Mouse (Mus musculus): ENCODE data around the gene Prox1. TPM values are rescaled to one million over a fixed set of nuclear protein-coding genes. Genes with fewer than 3 reads are reported as not detected.

Prox1 gene
- polyA plus RNA-seq, 1 experiment from 2014 or later: 8.5 TPM

DNA sequence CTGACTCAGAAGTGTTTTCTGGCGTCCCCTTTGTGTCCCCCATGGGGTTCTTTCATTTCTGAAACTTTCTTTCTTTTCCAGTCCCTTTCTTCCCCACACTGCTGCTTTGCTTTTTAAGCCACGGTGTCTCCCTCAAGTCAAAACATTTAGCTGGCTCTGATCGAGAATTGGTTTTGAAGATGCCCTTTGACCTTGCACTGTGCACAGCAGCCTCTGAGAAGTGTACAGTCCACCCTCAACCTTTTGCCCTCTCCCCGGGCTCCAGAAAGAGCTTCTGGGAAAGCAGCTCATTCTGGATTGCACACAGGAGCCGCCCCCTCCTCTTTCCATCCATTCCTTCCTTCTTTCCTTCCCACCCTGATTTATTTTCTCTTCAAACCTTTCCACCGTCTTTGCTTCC is 10.3 kb upstream of the Prox1 start:
- WGBS: 29% methylated on average over 6 of the region's 6 CpGs
- Histone ChIP-seq H3K9ac (ENCODE audit: low read depth, low read length) (no peak overlapping the region), H3K4me3 (ENCODE audit: low read depth, low read length) (no peak overlapping the region), H3K4me2 (replicated peaks; ENCODE audit: low read depth, low read length) (no peak overlapping the region), H3K4me1 (replicated peaks; ENCODE audit: control insufficient read depth, insufficient read depth, low read length) (no peaks in the 10 kb centered on the region), H3K9me3 (ENCODE audit: control insufficient read depth, low read length) (no peaks in the 10 kb centered on the region), H3K36me3 (ENCODE audit: control insufficient read depth, insufficient read depth, low read length) (no peaks in the 10 kb centered on the region), H3K27me3 (ENCODE audit: control insufficient read depth, insufficient read depth, low read length) (peaks cover 3% of the 10 kb centered on the region; the same call in 1 of the 2 replicates), H3K27ac (ENCODE audit: low read depth, low read length) (no peak overlapping the region)
- DNase-seq (ENCODE audit: low spot score) (no peak), ATAC-seq (ENCODE audit: low FRiP score) (no peak)

DNA sequence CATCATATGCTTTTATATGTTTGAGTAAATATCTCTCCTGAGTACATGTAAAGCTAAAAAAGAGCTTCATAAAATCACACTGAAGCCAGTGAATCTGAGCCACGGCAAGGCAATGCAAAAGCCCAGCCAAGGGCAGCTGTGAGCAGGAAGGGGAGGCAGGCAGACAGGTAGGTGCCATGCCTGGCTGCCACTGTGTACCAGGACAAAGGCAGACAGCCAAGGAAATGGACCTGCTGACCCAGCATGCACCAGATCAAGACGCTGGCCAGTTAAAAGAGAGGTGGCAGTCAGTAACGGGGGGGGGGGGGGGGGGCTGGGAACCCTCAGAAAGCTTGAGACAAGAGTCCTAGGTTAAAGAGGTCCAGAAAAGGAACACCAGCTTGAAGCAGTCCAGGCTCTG is 6.4 kb upstream of the Prox1 start:
- ATAC-seq (ENCODE audit: low FRiP score): no peak
- peaks cover 23% of the 10 kb centered on the region for H3K27me3 ChIP-seq (ENCODE audit: control insufficient read depth, insufficient read depth, low read length)
- no peak overlapping the region for H3K4me3 ChIP-seq (ENCODE audit: low read depth, low read length)
- H3K4me2 ChIP-seq (replicated peaks; ENCODE audit: low read depth, low read length): no peak overlapping the region
- 52% methylated on average over 3 of the region's 3 CpGs for WGBS
- no peaks in the 10 kb centered on the region for H3K9me3 ChIP-seq (ENCODE audit: control insufficient read depth, low read length)
- no peaks in the 10 kb centered on the region for H3K36me3 ChIP-seq (ENCODE audit: control insufficient read depth, insufficient read depth, low read length)
- DNase-seq (ENCODE audit: low spot score): no peak
- H3K27ac ChIP-seq (ENCODE audit: low read depth, low read length): no peak overlapping the region
- H3K4me1 ChIP-seq (replicated peaks; ENCODE audit: control insufficient read depth, insufficient read depth, low read length): peaks cover 7% of the 10 kb centered on the region
- H3K9ac ChIP-seq (ENCODE audit: low read depth, low read length): no peak overlapping the region

DNA sequence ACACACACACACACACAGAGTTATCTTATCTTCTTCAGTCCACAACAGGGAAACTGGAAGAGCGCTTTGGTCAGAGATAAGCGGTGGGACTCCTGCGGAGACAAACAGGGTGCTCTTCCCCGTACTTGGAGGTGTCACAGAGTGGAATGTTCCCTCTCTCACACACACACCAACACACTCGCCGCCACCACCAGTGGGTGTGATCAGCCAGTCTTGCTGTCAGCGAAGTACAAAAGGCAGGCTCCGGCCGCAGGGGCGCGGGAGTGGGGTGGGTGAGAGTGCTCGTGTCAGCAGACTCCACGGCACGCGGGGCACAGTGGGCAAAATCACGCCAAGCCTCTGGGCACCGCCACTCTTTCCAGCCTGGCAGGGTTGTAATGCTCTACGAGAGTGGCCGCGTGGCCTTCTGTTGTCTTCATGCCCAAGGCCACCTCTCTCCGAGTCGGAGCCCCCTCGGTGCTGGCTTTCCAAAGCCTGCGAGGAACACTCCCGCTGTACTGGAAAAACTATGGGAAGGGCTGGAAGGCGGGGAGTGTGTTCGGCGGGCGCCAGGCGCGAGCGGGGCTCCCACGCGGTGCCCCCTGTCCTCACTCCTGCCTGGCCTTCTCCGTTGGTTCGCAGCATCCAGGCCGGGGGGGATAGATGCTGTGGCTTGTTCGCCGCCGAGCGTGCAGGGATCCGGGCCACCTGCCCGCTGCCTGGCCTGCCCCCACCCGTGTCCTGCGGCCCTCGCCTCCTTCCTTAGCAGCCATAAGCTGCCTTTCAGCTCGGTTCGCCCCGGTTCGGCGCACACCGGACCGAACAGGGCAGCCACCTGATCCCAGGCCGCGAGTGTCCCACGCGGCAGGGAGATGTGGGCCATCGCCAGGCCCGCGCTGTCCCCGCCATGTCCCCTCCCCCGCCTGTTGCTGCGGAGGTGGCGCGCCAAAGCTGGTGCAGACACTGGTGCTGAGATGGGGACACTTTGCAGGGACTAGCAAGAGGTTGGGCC is 4.5 kb upstream of the Prox1 start:
- no peaks in the 10 kb centered on the region for H3K9me3 ChIP-seq (ENCODE audit: control insufficient read depth, low read length)
- peak overlapping the region; percentile 84 for H3K4me2 ChIP-seq (replicated peaks; ENCODE audit: low read depth, low read length)
- peak overlapping the region; percentile 36 for H3K4me3 ChIP-seq (ENCODE audit: low read depth, low read length)
- no peak overlapping the region for H3K27ac ChIP-seq (ENCODE audit: low read depth, low read length)
- no peak for ATAC-seq (ENCODE audit: low FRiP score)
- H3K9ac ChIP-seq (ENCODE audit: low read depth, low read length): peak overlapping the region; percentile 54
- peaks cover 10% of the 10 kb centered on the region for H3K4me1 ChIP-seq (replicated peaks; ENCODE audit: control insufficient read depth, insufficient read depth, low read length)
- peak; percentile 69 for DNase-seq (ENCODE audit: low spot score)
- H3K27me3 ChIP-seq (ENCODE audit: control insufficient read depth, insufficient read depth, low read length): peaks cover 23% of the 10 kb centered on the region
- WGBS: 2% methylated on average over 64 of the region's 65 CpGs
- no peaks in the 10 kb centered on the region for H3K36me3 ChIP-seq (ENCODE audit: control insufficient read depth, insufficient read depth, low read length)

DNA sequence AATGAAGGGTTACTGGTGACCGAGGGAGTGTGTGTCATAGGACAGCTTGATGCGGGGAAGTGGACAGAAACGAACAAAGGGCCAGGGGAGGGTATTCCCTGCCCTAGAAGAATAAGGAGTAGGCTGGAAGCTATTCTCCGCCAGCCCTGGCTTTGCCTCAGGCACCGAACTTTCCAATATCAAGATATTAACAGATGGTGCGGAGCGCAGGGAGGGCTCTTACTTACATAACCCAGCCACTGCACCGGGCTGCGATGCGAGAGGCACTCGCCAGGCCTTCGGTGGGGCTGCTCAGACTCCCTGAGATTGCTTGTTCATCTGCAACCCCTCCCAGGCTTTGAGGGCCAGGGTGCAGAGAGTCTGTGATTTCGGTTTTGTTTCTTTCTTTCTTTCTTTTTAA is 3.7 kb upstream of the Prox1 start:
- H3K27ac ChIP-seq (ENCODE audit: low read depth, low read length): no peak overlapping the region
- no peak overlapping the region for H3K4me2 ChIP-seq (replicated peaks; ENCODE audit: low read depth, low read length)
- H3K4me3 ChIP-seq (ENCODE audit: low read depth, low read length): no peak overlapping the region
- no peaks in the 10 kb centered on the region for H3K36me3 ChIP-seq (ENCODE audit: control insufficient read depth, insufficient read depth, low read length)
- H3K9me3 ChIP-seq (ENCODE audit: control insufficient read depth, low read length): no peaks in the 10 kb centered on the region
- WGBS: under 1% methylated on average over 13 of the region's 13 CpGs
- no peak overlapping the region; the same call in 1 of the 2 replicates for H3K9ac ChIP-seq (ENCODE audit: low read depth, low read length)
- ATAC-seq (ENCODE audit: low FRiP score): 0 out of 2 replicates have a peak, but pooled peaks have one; percentile 15
- peak; percentile 74 for DNase-seq (ENCODE audit: low spot score)
- peaks cover 23% of the 10 kb centered on the region for H3K27me3 ChIP-seq (ENCODE audit: control insufficient read depth, insufficient read depth, low read length)
- peaks cover 10% of the 10 kb centered on the region for H3K4me1 ChIP-seq (replicated peaks; ENCODE audit: control insufficient read depth, insufficient read depth, low read length)

DNA sequence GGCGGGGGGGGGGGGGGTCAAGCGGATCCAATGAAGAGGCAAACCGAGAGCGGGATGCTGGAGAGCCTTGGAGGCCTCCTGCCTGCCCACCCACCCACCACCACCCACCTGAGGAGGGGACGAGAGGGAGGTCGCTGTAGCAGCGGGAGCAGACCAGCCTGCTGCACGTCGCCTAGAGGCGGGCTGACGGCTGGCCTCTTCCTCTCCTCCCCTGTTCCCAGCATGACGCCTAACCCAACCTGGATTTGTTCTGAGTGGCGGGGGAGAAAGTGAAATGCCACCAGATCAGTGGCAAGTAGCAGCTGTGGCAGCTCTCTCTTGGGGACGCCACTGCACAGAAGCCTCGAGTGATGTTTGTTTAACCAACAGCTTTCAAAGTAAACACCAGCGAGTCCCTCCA is 3.1 kb upstream of the Prox1 start:
- WGBS: 1% methylated on average over 15 of the region's 16 CpGs
- Histone ChIP-seq H3K4me2 (replicated peaks; ENCODE audit: low read depth, low read length) (peak overlapping the region; percentile 19; the same call in 1 of the 2 replicates), H3K27ac (ENCODE audit: low read depth, low read length) (no peak overlapping the region), H3K36me3 (ENCODE audit: control insufficient read depth, insufficient read depth, low read length) (no peaks in the 10 kb centered on the region), H3K9ac (ENCODE audit: low read depth, low read length) (no peak overlapping the region), H3K27me3 (ENCODE audit: control insufficient read depth, insufficient read depth, low read length) (peaks cover 23% of the 10 kb centered on the region), H3K9me3 (ENCODE audit: control insufficient read depth, low read length) (no peaks in the 10 kb centered on the region), H3K4me1 (replicated peaks; ENCODE audit: control insufficient read depth, insufficient read depth, low read length) (peaks cover 10% of the 10 kb centered on the region), H3K4me3 (ENCODE audit: low read depth, low read length) (no peak overlapping the region)
- ATAC-seq (ENCODE audit: low FRiP score): no peak
- peak; percentile 62 for DNase-seq (ENCODE audit: low spot score)

DNA sequence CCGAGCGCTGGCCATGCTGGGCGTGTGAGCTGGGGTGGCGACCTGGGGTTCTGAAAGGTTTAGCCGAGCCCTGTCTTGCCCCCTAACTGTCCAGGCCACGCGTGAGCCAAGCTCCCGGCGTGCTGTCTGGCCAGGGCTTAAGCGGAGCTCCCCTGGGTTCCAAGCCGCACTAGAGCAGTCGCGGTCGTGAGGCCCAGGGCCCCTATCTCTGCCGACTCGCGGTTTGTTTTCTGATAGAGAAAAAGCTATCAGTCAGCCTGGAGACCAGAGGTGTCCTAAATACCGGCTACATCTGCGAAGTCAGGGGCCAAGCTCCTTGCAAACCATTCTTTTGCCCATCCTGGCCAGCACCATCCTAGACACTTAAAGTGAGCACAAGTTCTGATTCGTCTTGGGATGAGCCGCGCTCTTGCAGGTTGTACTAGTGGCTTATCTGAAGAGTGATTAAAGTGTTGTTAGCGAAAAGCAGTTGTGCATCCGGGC is 2.5 kb upstream of the Prox1 start:
- ATAC-seq (ENCODE audit: low FRiP score) (no peak), DNase-seq (ENCODE audit: low spot score) (peak; percentile 64)
- Histone ChIP-seq H3K9me3 (ENCODE audit: control insufficient read depth, low read length) (no peaks in the 10 kb centered on the region), H3K27ac (ENCODE audit: low read depth, low read length) (no peak overlapping the region), H3K4me1 (replicated peaks; ENCODE audit: control insufficient read depth, insufficient read depth, low read length) (peaks cover 10% of the 10 kb centered on the region), H3K36me3 (ENCODE audit: control insufficient read depth, insufficient read depth, low read length) (no peaks in the 10 kb centered on the region), H3K9ac (ENCODE audit: low read depth, low read length) (peak overlapping the region; percentile 21; the same call in 1 of the 2 replicates), H3K4me2 (replicated peaks; ENCODE audit: low read depth, low read length) (peak overlapping the region; percentile 31), H3K4me3 (ENCODE audit: low read depth, low read length) (peak overlapping the region; percentile 19), H3K27me3 (ENCODE audit: control insufficient read depth, insufficient read depth, low read length) (peaks cover 23% of the 10 kb centered on the region)
- under 1% methylated on average over 24 of the region's 24 CpGs for WGBS

DNA sequence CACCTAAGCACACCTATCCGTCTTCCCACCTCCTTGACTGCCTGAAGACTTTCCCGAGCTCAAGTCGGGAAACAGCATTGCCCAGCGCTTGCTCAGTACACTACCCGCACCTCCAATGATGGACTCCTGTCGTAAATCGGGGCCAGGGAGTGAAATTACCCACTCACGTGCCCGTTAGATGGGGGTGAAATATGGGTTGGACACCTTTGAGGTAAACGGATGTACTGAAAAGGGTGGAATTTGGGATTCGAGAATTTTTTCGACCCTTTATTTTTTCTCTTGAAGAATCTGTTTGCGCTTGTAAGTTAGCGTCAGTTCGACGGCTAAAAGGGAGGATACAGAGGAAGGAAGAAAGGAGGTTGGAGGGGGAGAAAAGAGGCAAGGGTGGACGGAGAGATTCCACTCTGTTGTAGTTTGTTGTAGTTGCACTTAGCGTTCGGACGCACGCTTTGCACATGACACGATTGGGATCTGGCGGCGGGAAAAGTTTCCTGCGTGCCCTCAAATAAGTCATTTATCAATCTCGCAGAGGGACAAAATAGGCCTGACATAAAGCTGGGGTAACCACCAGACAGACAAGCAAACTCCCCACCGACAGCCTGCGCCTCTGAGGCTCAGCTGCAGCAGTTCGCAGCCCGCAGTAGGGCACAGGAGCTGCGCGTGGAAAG is 1.9 kb upstream of the Prox1 start:
- H3K4me3 ChIP-seq (ENCODE audit: low read depth, low read length): peak overlapping the region; percentile 19
- peaks cover 23% of the 10 kb centered on the region for H3K27me3 ChIP-seq (ENCODE audit: control insufficient read depth, insufficient read depth, low read length)
- H3K4me2 ChIP-seq (replicated peaks; ENCODE audit: low read depth, low read length): peak overlapping the region; percentile 31
- 2% methylated on average over 32 of the region's 32 CpGs for WGBS
- no peak for ATAC-seq (ENCODE audit: low FRiP score)
- H3K9me3 ChIP-seq (ENCODE audit: control insufficient read depth, low read length): no peaks in the 10 kb centered on the region
- no peak overlapping the region for H3K27ac ChIP-seq (ENCODE audit: low read depth, low read length)
- peaks cover 10% of the 10 kb centered on the region for H3K4me1 ChIP-seq (replicated peaks; ENCODE audit: control insufficient read depth, insufficient read depth, low read length)
- peak; percentile 63 for DNase-seq (ENCODE audit: low spot score)
- H3K36me3 ChIP-seq (ENCODE audit: control insufficient read depth, insufficient read depth, low read length): no peaks in the 10 kb centered on the region
- peak overlapping the region; percentile 21; the same call in 1 of the 2 replicates for H3K9ac ChIP-seq (ENCODE audit: low read depth, low read length)

DNA sequence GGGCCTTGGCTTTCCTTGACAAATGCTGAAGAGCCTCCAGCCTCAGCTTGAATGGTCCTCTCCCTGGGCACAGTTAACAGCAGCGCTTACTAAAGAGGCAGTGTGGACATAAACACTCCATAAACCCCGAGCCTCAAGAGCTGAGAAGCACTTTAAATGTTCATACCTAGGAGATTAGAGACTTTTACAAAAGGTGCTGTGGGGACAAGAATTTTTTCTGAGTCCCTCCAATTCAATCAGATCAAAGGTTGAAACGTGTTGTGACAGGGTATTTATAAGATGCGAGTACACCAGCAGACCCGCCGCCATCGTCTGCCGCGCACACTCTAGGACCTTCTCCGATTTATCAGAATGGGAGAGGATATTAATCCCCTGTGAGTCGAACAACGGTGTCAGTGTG is 1.2 kb upstream of the Prox1 start:
- no peak overlapping the region; the same call in 1 of the 2 replicates for H3K4me2 ChIP-seq (replicated peaks; ENCODE audit: low read depth, low read length)
- H3K4me3 ChIP-seq (ENCODE audit: low read depth, low read length): peak overlapping the region; percentile 10
- under 1% methylated on average over 12 of the region's 12 CpGs for WGBS
- DNase-seq (ENCODE audit: low spot score) (peak; percentile 64), ATAC-seq (ENCODE audit: low FRiP score) (no peak)
- no peak overlapping the region for H3K9ac ChIP-seq (ENCODE audit: low read depth, low read length)
- no peaks in the 10 kb centered on the region for H3K36me3 ChIP-seq (ENCODE audit: control insufficient read depth, insufficient read depth, low read length)
- no peaks in the 10 kb centered on the region for H3K9me3 ChIP-seq (ENCODE audit: control insufficient read depth, low read length)
- peaks cover 10% of the 10 kb centered on the region for H3K4me1 ChIP-seq (replicated peaks; ENCODE audit: control insufficient read depth, insufficient read depth, low read length)
- H3K27ac ChIP-seq (ENCODE audit: low read depth, low read length): no peak overlapping the region
- peaks cover 23% of the 10 kb centered on the region for H3K27me3 ChIP-seq (ENCODE audit: control insufficient read depth, insufficient read depth, low read length)
